Mouse (Mus musculus): ENCODE results near the gene Patj. TPM values are rescaled to one million over a fixed set of nuclear protein-coding genes. Genes with fewer than 3 reads are reported as not detected.

Patj gene
- total RNA-seq, 2 experiments from 2014 or later = 11.8 to 14.7 TPM

DNA sequence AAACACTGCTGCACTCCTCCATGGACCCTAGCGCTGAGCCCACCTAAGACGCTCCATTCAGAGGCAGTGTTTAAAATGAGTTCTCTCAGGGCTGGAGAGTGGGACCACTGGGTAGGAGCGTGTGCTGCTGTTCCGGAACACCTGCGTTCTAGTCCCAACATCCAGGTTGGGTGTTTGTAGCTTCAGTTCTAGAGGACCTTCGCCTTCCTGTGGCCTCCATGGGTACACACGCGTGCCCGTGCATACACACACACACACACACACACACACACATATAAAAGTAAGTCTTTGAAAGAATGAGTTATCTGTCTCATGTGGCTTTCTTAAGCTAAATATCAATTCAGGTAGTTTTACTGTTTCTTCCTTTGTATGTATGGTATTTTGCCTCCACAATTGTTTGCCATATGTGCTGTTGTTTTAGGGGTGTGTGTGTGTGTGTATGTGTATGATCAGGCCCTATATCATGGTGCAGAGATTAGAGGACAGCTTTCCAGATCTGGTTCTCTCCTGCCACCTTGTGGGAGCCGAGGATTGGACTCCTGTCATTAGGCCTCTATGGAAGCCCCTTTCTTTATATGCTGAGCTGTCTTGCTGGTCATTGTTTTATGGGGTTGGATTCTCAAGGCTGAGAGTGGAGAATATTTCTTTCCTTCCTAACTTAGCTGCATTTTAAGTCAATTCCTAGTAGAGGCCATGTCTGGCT, 49.0 kb downstream of the Patj start:
- peak; percentile 49 to 63 for DNase-seq (ENCODE audit: low spot score in 2 of 2)

- DNase-seq (ENCODE audit: low spot score in 2 of 2) = no peak
These were observed 54.1 kb downstream of the Patj start for GRCm38 (mm10) chr4:98449564-98450263.

DNA sequence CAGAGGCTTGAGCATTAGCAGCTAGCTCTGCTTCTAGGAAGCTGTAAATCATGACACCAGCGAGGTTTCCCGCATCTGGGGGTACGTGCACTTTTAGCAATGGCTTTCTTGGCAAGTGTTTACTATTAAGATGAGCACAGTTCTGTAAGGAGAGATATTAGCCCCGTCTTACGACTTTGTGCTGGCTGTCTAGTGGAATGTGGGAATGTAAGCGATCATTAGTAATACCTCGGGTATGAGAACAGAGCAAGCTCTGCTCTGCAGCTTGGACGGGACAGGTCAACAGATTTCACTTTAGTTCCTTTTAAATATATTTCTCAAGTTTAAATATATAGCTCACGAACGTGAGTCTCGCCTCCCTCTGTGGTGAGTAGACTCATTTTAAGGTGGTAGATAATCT, 54.7 kb downstream of the Patj start:
- DNase-seq (ENCODE audit: low spot score in 2 of 2) = no peak

DNA sequence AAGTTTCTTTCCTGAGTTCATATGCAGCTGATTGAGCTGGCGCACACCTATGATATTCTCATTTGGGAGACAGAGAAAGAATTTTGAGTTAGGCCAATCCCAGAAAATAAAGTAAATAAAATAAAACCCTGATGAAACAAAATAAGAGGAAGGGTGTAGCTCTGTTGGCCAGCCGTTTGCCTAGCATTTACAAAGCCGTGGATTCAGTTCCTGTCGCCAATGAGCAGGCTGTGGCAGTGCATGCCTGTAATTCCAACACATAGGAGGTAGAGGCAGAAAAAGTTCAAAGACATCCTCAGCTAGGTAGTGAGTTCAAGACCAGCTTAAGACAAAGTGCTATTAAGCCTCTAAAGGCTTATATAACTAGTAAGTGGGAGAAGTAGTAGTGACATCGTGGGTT, 55.2 kb downstream of the Patj start:
- no peak for DNase-seq (ENCODE audit: low spot score in 2 of 2)

DNA sequence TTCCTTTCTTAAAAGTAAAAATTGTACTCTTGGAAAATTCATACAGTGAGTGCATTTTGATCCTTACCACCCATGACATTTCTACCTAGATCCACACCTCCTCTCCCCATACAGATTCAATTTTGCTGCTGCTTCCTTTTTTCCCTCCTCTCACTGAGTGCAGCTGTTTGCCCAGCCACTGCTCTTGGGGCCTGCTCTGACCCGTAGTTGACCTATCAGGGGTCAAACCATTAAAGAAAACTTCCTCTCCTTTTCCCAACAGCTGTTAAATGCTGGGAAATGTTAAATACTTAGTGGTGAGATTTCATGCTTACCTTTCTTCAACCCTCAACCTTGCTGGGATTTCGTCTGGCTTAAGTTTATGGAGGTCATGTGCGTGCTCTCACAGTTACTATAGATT, 55.7 kb downstream of the Patj start:
- DNase-seq (ENCODE audit: low spot score in 2 of 2) = no peak

- peak in 1 of 2 experiments; percentile 5 for DNase-seq (ENCODE audit: low spot score in 2 of 2)
These were observed 57.1 kb downstream of the Patj start for GRCm38 (mm10) chr4:98452725-98453124.

DNA sequence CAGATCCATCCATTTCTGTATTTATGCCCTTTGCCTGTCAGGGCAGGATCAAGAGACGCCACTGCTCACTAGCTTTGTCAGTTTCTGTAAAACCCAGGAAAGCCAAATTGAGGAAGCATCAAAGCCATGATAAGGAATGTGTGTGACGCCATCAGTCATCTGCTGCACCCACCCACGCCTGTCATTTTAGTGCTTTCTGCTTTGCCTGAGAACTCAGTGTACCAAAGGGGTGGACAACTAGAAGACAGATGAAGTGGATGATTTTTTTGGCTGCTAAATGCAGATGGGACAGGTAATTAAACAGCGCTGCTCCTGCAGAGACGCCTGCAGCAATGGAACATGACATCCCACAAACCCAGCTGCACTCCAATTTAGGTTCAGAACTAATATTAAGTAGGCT, 57.6 kb downstream of the Patj start:
- peak; percentile 34 to 49 for DNase-seq (ENCODE audit: low spot score in 2 of 2)

GRCm38 (mm10) chr4:98455352-98455751, 59.8 kb downstream of the Patj start:
- no peak for DNase-seq (ENCODE audit: low spot score in 2 of 2)

DNA sequence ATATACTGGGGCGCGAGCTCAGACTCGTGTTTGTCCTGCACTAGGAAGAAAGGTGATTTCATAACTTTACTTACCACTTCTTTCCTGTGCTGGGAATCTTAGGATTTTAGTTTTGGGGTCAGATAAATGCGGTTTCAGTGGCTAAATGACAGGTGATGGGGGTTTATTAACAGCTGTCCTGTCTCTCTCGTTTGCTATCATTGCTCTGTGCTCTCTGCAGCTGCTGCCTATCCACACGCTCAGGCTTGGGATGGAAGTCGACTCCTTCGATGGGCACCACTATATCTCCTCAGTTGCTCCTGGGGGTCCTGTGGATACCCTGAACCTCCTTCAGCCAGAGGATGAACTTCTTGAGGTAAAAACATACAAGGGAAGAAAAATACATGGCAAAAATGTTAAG, 60.3 kb downstream of the Patj start:
- DNase-seq (ENCODE audit: low spot score in 2 of 2) = no peak

- DNase-seq (ENCODE audit: low spot score in 2 of 2) = no peak
These were observed 66.3 kb downstream of the Patj start for GRCm38 (mm10) chr4:98461804-98462341.

- no peak for DNase-seq (ENCODE audit: low spot score in 2 of 2)
These were observed 69.9 kb downstream of the Patj start for GRCm38 (mm10) chr4:98465476-98465875.

GRCm38 (mm10) chr4:98465886-98466285, 70.3 kb downstream of the Patj start:
- no peak for DNase-seq (ENCODE audit: low spot score in 2 of 2)

DNA sequence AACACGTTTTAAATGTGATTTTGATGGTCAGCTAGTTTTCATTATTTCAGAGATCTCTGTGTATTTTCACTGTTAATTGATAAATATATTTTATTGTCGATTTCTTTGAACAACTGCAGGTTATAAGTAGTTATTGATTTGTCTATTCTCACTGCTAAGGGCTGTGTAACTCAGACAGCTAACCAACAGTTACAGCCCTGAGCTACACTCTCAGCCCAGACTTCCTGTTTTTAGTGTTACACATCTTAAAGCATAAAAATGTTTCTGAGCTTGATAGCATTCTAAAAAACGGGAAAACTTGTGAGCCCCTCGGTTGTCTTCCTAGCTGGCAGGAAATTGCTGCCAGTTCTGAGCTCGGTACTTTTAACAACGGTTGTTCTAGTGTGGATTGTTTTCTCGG, 75.8 kb downstream of the Patj start:
- no peak for DNase-seq (ENCODE audit: low spot score in 2 of 2)

- DNase-seq (ENCODE audit: low spot score in 2 of 2) = no peak
These were observed 77.9 kb downstream of the Patj start for GRCm38 (mm10) chr4:98473491-98473890.

GRCm38 (mm10) chr4:98478005-98478404, 82.4 kb downstream of the Patj start:
- DNase-seq (ENCODE audit: low spot score in 2 of 2) = no peak

DNA sequence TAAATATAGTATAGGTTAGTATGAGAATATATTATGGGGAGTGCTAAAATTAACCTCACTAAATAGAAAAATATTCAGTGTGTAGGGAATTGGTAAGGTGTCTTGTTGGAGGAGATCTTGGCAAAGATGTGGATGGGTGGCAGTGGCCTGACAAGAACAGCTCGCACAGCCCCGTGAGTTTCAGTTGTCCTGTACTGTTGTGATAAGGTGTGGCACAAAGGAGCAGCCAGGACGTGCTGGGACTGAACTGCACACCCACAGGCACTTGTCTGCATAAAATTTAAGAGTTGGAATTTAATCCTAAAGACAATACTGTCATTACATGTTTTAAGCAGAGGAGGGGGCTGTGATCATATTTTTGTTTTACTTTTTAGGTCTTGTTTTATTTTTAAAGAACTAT, 90.9 kb downstream of the Patj start:
- DNase-seq (ENCODE audit: low spot score in 2 of 2) = no peak

DNA sequence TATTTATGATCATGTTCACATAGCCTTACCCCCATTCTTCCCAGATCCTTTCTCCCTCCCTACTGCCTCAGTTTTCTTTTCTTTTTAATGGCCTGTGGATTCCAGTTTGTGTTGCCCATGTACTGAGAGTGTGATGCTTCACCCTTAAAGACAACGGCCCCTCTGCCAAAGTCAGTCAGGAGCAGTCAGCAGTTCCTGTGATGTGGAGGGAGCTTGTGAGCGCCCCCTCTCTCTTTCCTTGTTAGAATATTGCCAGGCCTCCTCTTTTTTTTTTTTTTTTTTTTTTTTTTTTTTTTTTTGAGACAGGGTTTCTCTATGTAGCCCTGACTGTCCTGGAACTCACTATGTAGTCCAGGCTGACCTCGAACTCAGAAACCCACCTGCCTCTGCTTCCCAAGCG, 91.3 kb downstream of the Patj start:
- no peak for DNase-seq (ENCODE audit: low spot score in 2 of 2)

DNA sequence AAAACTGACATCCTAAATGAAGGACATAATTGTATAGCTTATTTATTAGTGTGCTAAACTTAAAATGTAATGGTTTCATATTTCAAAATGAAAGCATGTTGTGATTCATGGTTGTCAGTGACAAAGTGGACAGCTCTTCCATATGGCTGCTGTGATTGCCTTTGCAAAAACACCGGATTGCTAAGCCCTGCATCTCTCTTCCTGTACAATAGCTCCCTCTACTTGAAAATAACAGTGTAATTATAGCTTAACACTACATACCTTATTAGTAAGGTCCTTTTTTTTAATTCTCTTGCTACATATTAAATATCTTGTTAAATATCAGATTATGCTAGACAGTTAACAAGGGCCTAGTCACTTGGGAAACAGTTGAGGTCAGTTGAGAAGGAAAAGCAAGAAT, 93.8 kb downstream of the Patj start:
- no peak for DNase-seq (ENCODE audit: low spot score in 2 of 2)

GRCm38 (mm10) chr4:98498341-98498740, 102.8 kb downstream of the Patj start:
- DNase-seq (ENCODE audit: low spot score in 2 of 2) = no peak

- no peak for DNase-seq (ENCODE audit: low spot score in 2 of 2)
These were observed 104.6 kb downstream of the Patj start for GRCm38 (mm10) chr4:98500182-98500581.

DNA sequence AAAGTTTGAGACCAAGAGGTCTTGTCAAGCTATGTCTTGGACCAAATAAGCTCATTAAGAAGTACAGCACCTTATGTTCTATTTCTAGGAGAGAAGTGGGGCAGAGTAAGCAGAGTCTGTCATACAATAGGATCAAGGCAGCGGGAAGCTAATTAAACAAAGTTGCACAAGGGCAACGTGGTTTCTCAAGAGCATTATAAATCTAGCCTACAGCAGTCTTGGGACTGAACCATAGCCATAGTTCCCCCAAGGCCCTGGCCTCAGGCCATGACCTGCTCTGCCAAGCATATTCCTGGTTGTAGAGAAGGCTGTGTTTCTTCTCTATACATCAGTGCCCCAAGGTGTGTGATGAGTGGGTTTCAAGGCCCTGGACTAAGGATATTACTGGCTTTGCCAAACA, 105.3 kb downstream of the Patj start:
- no peak for DNase-seq (ENCODE audit: low spot score in 2 of 2)

GRCm38 (mm10) chr4:98504743-98505142, 109.2 kb downstream of the Patj start:
- no peak for DNase-seq (ENCODE audit: low spot score in 2 of 2)
